Mouse (Mus musculus) brain, embryonic 14.5 days (tissue): ENCODE measurements around the gene Smarcc1.

Experiments used
- CTCF ChIP-seq: fragments of 200-500 bp; IDR thresholded peaks from 2 replicates; pipeline ENCODE4 v1.5.1; 2012; ENCODE audit warnings: inconsistent platforms, mild to moderate bottlenecking, moderate library complexity, borderline replicate concordance; ENCODE audit not compliant: insufficient read depth, insufficient read length; ENCODE audit errors: extremely low read depth
- POLR2A ChIP-seq: fragments of 200-500 bp; IDR thresholded peaks from 2 replicates; pipeline ENCODE4 v1.6.1; 2012; ENCODE audit warnings: mild to moderate bottlenecking, inconsistent platforms, borderline replicate concordance; ENCODE audit not compliant: poor library complexity, insufficient read depth, insufficient read length, severe bottlenecking; ENCODE audit errors: extremely low read depth

GRCm38 (mm10) chr9:110081066-110081465 is 36.4 kb upstream of the Smarcc1 start:
- TF ChIP-seq POLR2A (no peak), CTCF (no peak)
